Mouse (Mus musculus): ENCODE results near the gene Itga9.

Itga9 gene

DNA sequence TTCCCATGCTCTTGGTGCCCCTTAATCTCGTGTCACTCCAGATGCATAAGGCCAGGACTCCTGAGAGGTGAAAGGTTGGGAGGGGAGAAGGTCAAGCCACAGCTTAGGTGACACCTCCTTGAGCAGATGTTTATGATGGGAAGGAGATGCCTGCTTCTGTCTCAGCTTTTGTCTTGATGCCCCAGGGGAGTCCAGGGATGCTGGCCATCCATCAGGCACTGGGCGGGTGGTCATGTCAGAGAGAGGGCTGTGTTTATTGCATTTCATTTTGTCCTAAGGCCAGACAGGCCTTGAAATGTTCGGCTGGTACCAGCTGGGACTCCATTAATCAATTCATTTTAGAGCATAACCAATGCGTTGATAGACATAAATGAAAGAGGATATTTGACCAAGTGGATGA lies 81.8 kb downstream of the Itga9 start:
- peak; percentile 57 for DNase-seq (ENCODE audit: low spot score)

DNA sequence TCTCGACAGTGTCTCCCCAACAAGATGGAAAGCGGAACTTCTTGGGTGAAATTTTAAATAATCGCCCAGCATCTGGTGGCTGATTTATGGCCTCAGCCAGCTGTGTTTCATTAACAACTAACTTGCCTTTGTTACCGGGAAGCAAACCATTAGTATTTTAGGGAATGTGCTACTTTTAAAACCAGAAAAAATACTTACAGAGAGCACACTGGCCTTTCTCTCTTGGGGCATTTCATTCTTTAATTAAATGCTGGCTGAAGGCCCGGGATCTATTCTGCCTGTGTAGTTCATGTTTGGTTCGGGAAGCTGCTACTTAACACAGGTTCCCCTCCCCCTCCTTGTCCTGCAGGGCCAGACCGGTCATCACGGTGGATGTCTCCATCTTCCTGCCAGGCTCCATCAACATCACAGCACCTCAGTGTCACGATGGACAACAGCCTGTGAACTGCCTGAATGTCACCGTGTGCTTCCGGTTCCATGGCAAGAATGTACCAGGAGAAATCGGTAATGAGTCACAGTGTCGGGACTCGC lies 82.5 kb downstream of the Itga9 start:
- peak; percentile 47 for DNase-seq (ENCODE audit: low spot score)

DNA sequence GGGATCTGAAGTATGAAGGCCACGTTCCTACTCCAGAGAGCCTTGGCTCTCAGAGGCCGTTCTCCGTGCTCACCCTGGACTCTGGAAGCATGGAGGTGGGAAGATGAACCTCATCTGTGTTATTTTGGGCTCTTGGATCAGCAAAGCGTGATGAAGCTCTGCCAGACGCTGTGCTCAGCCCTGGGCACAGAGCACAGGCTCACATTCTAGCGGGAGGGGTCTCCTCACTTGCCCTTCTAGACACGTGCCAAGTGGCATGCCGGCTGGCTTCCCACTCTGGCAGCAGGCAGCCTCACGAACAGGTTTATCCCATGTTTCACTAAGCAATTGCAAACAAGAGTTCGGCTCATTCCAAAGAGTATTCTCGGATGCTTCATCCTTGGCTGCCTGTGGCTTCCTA lies 86.8 kb downstream of the Itga9 start:
- DNase-seq (ENCODE audit: low spot score), result no peak

DNA sequence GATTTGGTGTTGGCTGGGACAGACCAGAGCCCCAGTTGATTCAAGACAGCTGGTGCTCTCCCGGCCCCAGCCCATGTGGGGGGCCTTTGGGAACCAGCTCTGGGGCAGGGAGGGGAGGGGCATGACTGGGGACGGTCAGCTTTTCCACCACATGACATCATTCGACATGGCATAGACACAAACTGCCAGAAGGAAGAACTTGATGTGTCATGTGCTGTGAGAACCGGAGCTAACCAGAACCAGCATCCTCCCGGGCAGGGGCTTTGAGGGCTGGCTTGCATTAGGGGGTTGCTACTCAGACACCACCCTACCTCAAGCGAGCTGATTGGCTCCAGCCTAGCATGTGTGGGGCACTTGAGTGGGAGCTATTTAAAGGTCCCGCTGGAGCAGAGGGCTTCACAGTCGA lies 87.9 kb downstream of the Itga9 start:
- DNase-seq (ENCODE audit: low spot score), result peak; percentile 52

DNA sequence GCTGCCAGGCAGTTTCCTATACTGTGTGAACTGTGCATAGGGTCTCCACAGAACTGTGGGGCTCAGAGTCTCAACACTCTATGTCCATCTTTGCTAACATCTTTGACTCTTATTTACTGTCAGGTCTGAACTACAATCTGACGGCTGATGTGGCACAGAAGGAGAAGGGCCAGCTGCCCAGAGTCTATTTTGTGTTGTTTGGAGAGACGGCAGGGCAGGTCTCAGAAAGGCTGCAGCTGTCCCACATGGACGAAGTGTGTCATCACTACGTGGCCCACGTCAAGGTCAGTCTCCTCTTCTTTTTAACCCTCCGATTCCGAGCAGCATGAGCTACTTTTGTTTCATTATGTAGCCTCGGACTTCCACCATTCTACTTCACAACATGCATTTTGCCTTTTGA lies 91.7 kb downstream of the Itga9 start:
- DNase-seq (ENCODE audit: low spot score), result no peak

DNA sequence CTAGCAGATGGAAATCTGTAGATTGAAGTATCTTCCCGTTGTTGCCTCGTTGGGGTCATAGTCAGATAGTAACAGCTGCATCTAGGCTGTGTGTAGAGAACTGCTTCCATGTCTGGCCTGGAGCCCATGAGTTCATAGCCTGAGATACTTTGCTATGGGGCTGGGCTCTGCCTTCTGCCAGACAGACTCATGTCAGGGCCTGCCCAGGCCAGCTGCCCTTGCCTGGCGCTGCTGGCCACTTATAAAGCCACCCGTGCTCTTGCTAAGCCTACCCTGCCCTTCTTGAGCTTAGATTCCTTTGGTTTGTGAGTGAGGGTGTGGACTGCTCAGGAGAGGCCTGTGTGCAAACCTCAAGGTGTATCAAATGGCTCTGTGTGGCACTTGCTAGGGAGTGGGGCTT lies 93.2 kb downstream of the Itga9 start:
- DNase-seq (ENCODE audit: low spot score), result no peak

DNA sequence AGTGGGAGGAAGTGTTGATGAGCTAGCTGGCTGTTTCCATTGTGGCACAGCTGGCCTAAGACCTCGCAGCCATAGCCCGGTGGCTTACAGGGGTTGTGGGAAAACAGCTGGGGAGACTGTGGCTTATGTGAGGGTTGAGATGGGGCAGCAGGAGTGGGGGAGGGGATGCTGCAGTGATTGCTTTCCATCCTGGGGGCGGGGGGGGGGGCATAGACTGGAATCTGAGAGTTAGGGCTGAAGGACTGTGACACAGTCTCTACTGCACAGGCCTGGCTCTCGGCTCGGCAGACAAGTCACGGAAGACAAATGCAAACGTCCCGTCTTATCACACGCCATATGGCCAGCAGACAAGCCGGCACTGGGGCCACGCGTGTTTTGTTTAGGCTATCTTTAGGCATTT lies 94.4 kb downstream of the Itga9 start:
- DNase-seq (ENCODE audit: low spot score), result peak; percentile 48

DNA sequence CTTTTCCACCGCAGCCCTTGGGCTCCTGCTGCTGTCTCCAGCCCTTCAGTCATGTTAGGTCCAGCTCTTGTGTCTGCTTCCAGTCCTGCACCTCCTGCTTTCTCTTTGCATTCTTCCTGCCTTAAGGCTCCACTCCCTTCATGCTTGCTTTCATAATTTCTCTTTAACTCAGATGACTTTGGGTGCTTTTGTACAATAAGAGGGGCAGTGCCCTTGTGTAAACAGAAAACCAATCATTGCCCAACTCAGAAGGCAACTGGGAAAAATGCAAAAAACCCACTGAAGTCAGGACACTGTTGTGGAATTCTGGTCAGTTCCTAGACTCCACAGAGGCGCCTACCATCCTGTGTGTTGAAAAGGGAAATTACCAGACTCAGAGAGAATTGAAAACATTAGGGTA lies 95.3 kb downstream of the Itga9 start:
- no peak for DNase-seq (ENCODE audit: low spot score)

DNA sequence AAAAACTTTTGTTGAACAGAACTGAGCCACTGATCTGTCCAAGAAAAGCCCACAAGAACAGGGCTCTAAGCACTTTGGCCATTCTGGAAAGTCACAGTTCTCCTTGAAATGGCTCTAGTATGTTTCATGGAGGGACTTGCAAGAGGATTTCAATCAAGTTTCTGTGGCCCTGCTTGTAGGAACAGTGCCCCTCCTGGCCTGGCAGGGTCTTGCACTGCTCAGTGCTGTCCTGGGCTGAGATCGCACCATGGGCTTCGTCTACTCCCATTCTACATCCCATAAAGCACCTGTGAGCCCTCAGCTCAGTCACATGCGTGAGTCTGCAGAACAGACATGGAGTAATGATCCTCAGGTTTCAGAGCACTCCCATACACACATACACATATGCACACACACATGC lies 96.7 kb downstream of the Itga9 start:
- no peak for DNase-seq (ENCODE audit: low spot score)

- peak; percentile 54 for DNase-seq (ENCODE audit: low spot score)
Observed at GRCm38 (mm10) chr9:118705381-118706074, 99.0 kb downstream of the Itga9 start.

GRCm38 (mm10) chr9:118706176-118706975 lies 99.9 kb downstream of the Itga9 start:
- no peak for DNase-seq (ENCODE audit: low spot score)

GRCm38 (mm10) chr9:118710625-118711024 lies 104.1 kb downstream of the Itga9 start:
- DNase-seq (ENCODE audit: low spot score), result no peak

DNA sequence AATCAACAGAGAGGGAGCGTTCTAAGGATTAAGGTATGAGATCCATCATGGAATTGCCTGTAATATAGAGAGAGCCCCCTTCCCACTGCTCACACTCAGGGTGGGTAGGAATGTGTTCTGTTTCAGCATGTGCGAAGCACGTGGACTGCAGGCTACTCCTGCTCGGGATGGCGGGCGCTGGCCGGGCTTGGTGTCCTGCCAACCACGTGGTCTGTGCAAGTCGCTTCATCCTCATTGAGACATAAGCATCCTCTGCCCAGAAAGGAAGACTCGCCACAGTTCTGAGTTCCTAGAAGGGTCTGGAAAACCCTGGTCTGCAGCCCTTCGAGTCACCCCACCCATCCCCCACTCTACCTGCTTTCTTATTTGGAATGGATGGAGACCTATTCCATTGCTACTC lies 105.3 kb downstream of the Itga9 start:
- DNase-seq (ENCODE audit: low spot score), result no peak

GRCm38 (mm10) chr9:118713515-118713914 lies 107.0 kb downstream of the Itga9 start:
- DNase-seq (ENCODE audit: low spot score), result no peak

GRCm38 (mm10) chr9:118714536-118714935 lies 108.0 kb downstream of the Itga9 start:
- DNase-seq (ENCODE audit: low spot score), result no peak

- no peak for DNase-seq (ENCODE audit: low spot score)
Observed at GRCm38 (mm10) chr9:118715971-118716628, 109.6 kb downstream of the Itga9 start.

DNA sequence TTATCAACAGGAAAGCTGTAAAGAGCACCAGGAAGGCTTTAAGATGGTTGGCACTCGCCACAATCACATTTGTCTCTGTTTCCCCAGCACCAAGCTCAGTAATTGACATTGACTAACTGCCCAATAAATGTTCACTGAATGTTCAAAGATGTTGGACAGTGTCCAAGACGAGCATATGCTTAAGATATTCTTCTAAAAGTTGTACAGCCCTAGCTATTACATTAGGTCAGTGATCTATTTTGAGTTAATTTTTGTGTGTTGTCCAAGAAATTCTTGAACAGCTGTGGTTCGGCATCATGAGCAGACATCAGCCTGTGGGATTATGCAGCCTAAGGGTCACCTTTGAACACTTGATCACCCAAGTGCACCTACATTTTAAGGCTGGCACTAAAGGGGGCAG lies 110.9 kb downstream of the Itga9 start:
- DNase-seq (ENCODE audit: low spot score), result no peak

DNA sequence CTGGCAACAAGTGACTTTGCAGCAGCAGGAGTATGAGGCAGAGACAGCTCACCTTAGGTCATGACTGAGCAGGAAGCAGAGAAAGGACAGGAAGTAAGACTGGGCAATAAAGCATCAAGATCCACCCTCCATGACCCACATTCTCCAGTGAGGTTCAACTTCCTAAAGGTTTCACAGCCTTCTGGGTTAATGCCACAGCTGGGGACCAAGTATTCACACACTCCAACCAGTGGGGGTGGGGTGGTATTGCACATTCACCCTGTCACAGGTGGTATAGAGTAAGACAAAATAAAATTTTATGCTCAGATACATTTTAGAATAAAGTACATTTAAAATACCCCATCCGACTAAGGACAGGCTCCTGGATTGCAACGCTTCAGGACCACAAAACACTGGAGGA lies 112.0 kb downstream of the Itga9 start:
- DNase-seq (ENCODE audit: low spot score), result no peak

- no peak for DNase-seq (ENCODE audit: low spot score)
Observed at GRCm38 (mm10) chr9:118721056-118721455, 114.6 kb downstream of the Itga9 start.

- no peak for DNase-seq (ENCODE audit: low spot score)
Observed at GRCm38 (mm10) chr9:118722789-118723325, 116.4 kb downstream of the Itga9 start.

DNA sequence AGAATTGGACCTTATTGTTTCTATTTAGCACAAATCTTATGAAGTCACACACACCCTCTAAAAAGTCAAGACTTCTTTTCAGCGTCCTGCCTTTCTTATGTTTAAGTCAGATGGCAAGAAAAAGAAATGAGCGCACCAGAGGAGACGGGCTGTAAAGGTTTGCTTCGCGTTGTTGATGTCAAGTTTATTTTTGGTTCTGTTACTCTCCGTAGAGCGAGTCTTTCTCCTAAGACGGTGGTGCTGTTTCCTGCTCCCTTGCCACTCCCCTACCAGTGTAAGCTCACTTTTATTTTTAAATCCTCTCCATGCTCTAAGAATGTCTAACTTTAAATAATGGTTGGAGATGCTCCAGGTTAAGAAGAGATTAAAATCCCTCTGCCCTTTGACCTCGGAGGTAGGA lies 118.6 kb downstream of the Itga9 start:
- no peak for DNase-seq (ENCODE audit: low spot score)

- no peak for DNase-seq (ENCODE audit: low spot score)
Observed at GRCm38 (mm10) chr9:118726550-118726949, 120.1 kb downstream of the Itga9 start.

DNA sequence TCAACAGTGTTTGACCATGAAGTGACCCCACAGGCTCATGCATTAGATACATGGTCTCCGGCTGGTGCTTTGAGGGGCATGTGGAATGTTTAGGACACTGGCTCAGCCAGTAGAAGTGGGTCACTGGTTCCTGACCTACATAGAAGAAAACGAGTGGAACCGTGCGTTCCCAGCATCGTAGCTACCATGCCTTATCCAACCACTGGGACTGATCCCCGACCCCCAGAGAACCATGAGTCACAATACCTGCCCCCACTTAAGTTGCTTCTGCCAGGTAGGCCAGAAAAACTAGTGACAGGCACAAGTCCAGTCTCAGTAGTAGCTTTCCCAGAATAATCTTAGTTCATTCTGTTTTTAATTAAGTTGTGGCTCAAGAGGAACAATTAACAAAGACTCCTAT lies 121.8 kb downstream of the Itga9 start:
- no peak for DNase-seq (ENCODE audit: low spot score)
